Mouse (Mus musculus) telencephalon, adult 2 months (tissue): ENCODE results near the gene Itga5.

Source experiments
- DNase-seq: peaks from one replicate; pipeline ENCODE4 v3.0.0-alpha.2; 2011; ENCODE audit warnings: low read depth, low spot score

Gene Itga5

GRCm38 (mm10) chr15:103313495-103314095 lies 53.0 kb downstream of the Itga5 start:
- DNase-seq: no peak

- DNase-seq: no peak
Measured at GRCm38 (mm10) chr15:103310365-103310910, 56.1 kb downstream of the Itga5 start, which contains the start of gene Gpr84. TSS of gene Gpr84 (minus strand) at chr15:103310612.

- DNase-seq: no peak
Measured at GRCm38 (mm10) chr15:103308876-103309580, 57.5 kb downstream of the Itga5 start.

- DNase-seq: no peak
Measured at GRCm38 (mm10) chr15:103308056-103308875, 58.3 kb downstream of the Itga5 start.

- DNase-seq: peak; percentile 87
Measured at GRCm38 (mm10) chr15:103307125-103307524, 59.4 kb downstream of the Itga5 start.

- no peak for DNase-seq
Measured at GRCm38 (mm10) chr15:103305792-103306645, 60.5 kb downstream of the Itga5 start.

- DNase-seq: peak; percentile 99
Measured at GRCm38 (mm10) chr15:103305070-103305678, 61.4 kb downstream of the Itga5 start.

- DNase-seq: no peak
Measured at GRCm38 (mm10) chr15:103304616-103304969, 62.0 kb downstream of the Itga5 start.

GRCm38 (mm10) chr15:103303916-103304615 lies 62.5 kb downstream of the Itga5 start:
- DNase-seq: no peak

GRCm38 (mm10) chr15:103302341-103303021 lies 64.1 kb downstream of the Itga5 start:
- no peak for DNase-seq

GRCm38 (mm10) chr15:103301547-103302340 lies 64.8 kb downstream of the Itga5 start:
- DNase-seq: no peak

GRCm38 (mm10) chr15:103301046-103301445 lies 65.5 kb downstream of the Itga5 start:
- no peak for DNase-seq

- DNase-seq: no peak
Measured at GRCm38 (mm10) chr15:103300560-103300959, 66.0 kb downstream of the Itga5 start.

- DNase-seq: no peak
Measured at GRCm38 (mm10) chr15:103300067-103300471, 66.5 kb downstream of the Itga5 start.

- DNase-seq: no peak
Measured at GRCm38 (mm10) chr15:103299644-103300043, 66.9 kb downstream of the Itga5 start.

- no peak for DNase-seq
Measured at GRCm38 (mm10) chr15:103298861-103299616, 67.5 kb downstream of the Itga5 start.

- no peak for DNase-seq
Measured at GRCm38 (mm10) chr15:103298026-103298425, 68.5 kb downstream of the Itga5 start.

- no peak for DNase-seq
Measured at GRCm38 (mm10) chr15:103297313-103297712, 69.2 kb downstream of the Itga5 start.
